Mouse (Mus musculus) lung, postnatal 4 days (tissue): ENCODE measurements around the gene Gcdh.

Experiments used
- DNase-seq, 2 experiments: peaks; one replicate each; pipeline ENCODE4 v3.0.0; 2021

Gene Gcdh

GRCm38 (mm10) chr8:84871376-84872308 is 22.1 kb downstream of the Gcdh start, which contains the start of gene Syce2:
Gene Syce2 (plus strand): TSS chr8:84872111.
- DNase-seq, result peak; percentile 84 to 87

- DNase-seq, result peak; percentile 94 to 95
Measured at GRCm38 (mm10) chr8:84856864-84857441, 36.8 kb downstream of the Gcdh start, which contains the start of gene Farsa. Gene Farsa (plus strand): TSS chr8:84856989.

- no peak for DNase-seq
Measured at GRCm38 (mm10) chr8:84856434-84856833, 37.3 kb downstream of the Gcdh start.

GRCm38 (mm10) chr8:84847684-84848435 is 45.9 kb downstream of the Gcdh start:
- DNase-seq, result no peak

- peak; percentile 99 to 100 for DNase-seq
Measured at GRCm38 (mm10) chr8:84846722-84847572, 46.8 kb downstream of the Gcdh start, which contains the start of gene Calr. Gene Calr (minus strand): TSS chr8:84846934.

- no peak for DNase-seq
Measured at GRCm38 (mm10) chr8:84846094-84846721, 47.5 kb downstream of the Gcdh start.

- peak; percentile 62 to 69 for DNase-seq
Measured at GRCm38 (mm10) chr8:84845355-84846093, 48.2 kb downstream of the Gcdh start.

GRCm38 (mm10) chr8:84844397-84845070 is 49.2 kb downstream of the Gcdh start:
- DNase-seq, result no peak

GRCm38 (mm10) chr8:84841514-84841913 is 52.2 kb downstream of the Gcdh start:
- no peak for DNase-seq

- peak; percentile 92 to 95 for DNase-seq
Measured at GRCm38 (mm10) chr8:84840248-84840999, 53.3 kb downstream of the Gcdh start, which contains the start of gene Rad23a. Gene Rad23a (minus strand): TSS chr8:84840665.

- no peak for DNase-seq
Measured at GRCm38 (mm10) chr8:84839875-84840247, 53.9 kb downstream of the Gcdh start.

GRCm38 (mm10) chr8:84839411-84839810 is 54.3 kb downstream of the Gcdh start:
- DNase-seq, result no peak

- DNase-seq, result no peak
Measured at GRCm38 (mm10) chr8:84838513-84838912, 55.2 kb downstream of the Gcdh start.

GRCm38 (mm10) chr8:84837912-84838470 is 55.7 kb downstream of the Gcdh start:
- DNase-seq, result no peak

- no peak for DNase-seq
Measured at GRCm38 (mm10) chr8:84837149-84837911, 56.4 kb downstream of the Gcdh start.
